Mouse (Mus musculus): ENCODE results near the gene Olfr1393. TPM values are rescaled to one million over a fixed set of nuclear protein-coding genes. Genes with fewer than 3 reads are reported as not detected.

The Olfr1393 gene
- polyA plus RNA-seq, 1 experiment from 2014 or later, result not detected

GRCm38 (mm10) chr11:49329686-49330085 lies 51.6 kb downstream of the Olfr1393 start:
- H3K27ac ChIP-seq, result no peak overlapping the region

More at GRCm38 (mm10) chr11:49329686-49330085, 51.6 kb downstream of the Olfr1393 start:
- 72% methylated on average over 1 of the region's 1 CpGs for WGBS
- H3K4me3 ChIP-seq (replicated peaks), result no peak overlapping the region
- H3K36me3 ChIP-seq, result no peaks in the 10 kb centered on the region
- no peak for ATAC-seq (replicated peaks; ENCODE audit: low FRiP score)
- H3K9me3 ChIP-seq (replicated peaks), result no peaks in the 10 kb centered on the region
- H3K4me2 ChIP-seq, result no peak overlapping the region
- H3K4me1 ChIP-seq, result no peaks in the 10 kb centered on the region
- H3K27me3 ChIP-seq, result no peaks in the 10 kb centered on the region
- no peak overlapping the region for H3K9ac ChIP-seq

Other genes starting within 250 kb of the Olfr1393 start
- gene 9930111J21Rik2, start 227.1 kb upstream of the Olfr1393 start, polyA plus RNA-seq (2015; fragmentation: Nextera tagmentation; extraction: Ambion mirVana), result 0.93 and 1.0 TPM in 2 replicates
- gene Tgtp2, start 214.1 kb upstream of the Olfr1393 start, polyA plus RNA-seq (2015; fragmentation: Nextera tagmentation; extraction: Ambion mirVana), result 0.32 TPM in 1 of 2 replicates, not detected in the other
- 1.7 and 2.1 TPM in 2 replicates for gene Ifi47, start 201.7 kb upstream of the Olfr1393 start, polyA plus RNA-seq (2015; fragmentation: Nextera tagmentation; extraction: Ambion mirVana)
- gene Olfr1396, start 163.4 kb upstream of the Olfr1393 start, polyA plus RNA-seq (2015; fragmentation: Nextera tagmentation; extraction: Ambion mirVana), result not detected in 2 replicates
- not detected in 2 replicates for gene Olfr1395, start 136.0 kb upstream of the Olfr1393 start, polyA plus RNA-seq (2015; fragmentation: Nextera tagmentation; extraction: Ambion mirVana)
- gene Olfr1394, start 123.9 kb upstream of the Olfr1393 start, polyA plus RNA-seq (2015; fragmentation: Nextera tagmentation; extraction: Ambion mirVana), result not detected in 2 replicates
- 2.6 and 5.6 TPM in 2 replicates for gene Btnl9, start 91.1 kb upstream of the Olfr1393 start, polyA plus RNA-seq (2015; fragmentation: Nextera tagmentation; extraction: Ambion mirVana)
- gene Zfp62, start 75.0 kb upstream of the Olfr1393 start, polyA plus RNA-seq (2015; fragmentation: Nextera tagmentation; extraction: Ambion mirVana), result 40.5 and 41.9 TPM in 2 replicates
- gene Mgat1, start 34.1 kb upstream of the Olfr1393 start, polyA plus RNA-seq (2015; fragmentation: Nextera tagmentation; extraction: Ambion mirVana), result 66.7 and 75.0 TPM in 2 replicates
- 0.10 and 0.15 TPM in 2 replicates for gene Olfr1392, start 7.0 kb downstream of the Olfr1393 start, polyA plus RNA-seq (2015; fragmentation: Nextera tagmentation; extraction: Ambion mirVana)
- not detected in 2 replicates for gene Olfr10, start 26.4 kb downstream of the Olfr1393 start, polyA plus RNA-seq (2015; fragmentation: Nextera tagmentation; extraction: Ambion mirVana)
- not detected in 2 replicates for gene Olfr1391, start 44.4 kb downstream of the Olfr1393 start, polyA plus RNA-seq (2015; fragmentation: Nextera tagmentation; extraction: Ambion mirVana)
- gene Olfr1390, start 56.9 kb downstream of the Olfr1393 start, polyA plus RNA-seq (2015; fragmentation: Nextera tagmentation; extraction: Ambion mirVana), result not detected in 2 replicates
- not detected in 2 replicates for gene Olfr1389, start 144.8 kb downstream of the Olfr1393 start, polyA plus RNA-seq (2015; fragmentation: Nextera tagmentation; extraction: Ambion mirVana)
- gene Olfr1388, start 158.3 kb downstream of the Olfr1393 start, polyA plus RNA-seq (2015; fragmentation: Nextera tagmentation; extraction: Ambion mirVana), result 0.06 and 0.09 TPM in 2 replicates
- gene Olfr1387, start 177.0 kb downstream of the Olfr1393 start, polyA plus RNA-seq (2015; fragmentation: Nextera tagmentation; extraction: Ambion mirVana), result not detected in 2 replicates
- not detected in 2 replicates for gene Olfr1386, start 186.7 kb downstream of the Olfr1393 start, polyA plus RNA-seq (2015; fragmentation: Nextera tagmentation; extraction: Ambion mirVana)
- not detected in 2 replicates for gene Olfr1385, start 210.8 kb downstream of the Olfr1393 start, polyA plus RNA-seq (2015; fragmentation: Nextera tagmentation; extraction: Ambion mirVana)
- gene Olfr1384, start 228.4 kb downstream of the Olfr1393 start, polyA plus RNA-seq (2015; fragmentation: Nextera tagmentation; extraction: Ambion mirVana), result not detected in 2 replicates
- not detected in 2 replicates for gene Olfr1383, start 241.3 kb downstream of the Olfr1393 start, polyA plus RNA-seq (2015; fragmentation: Nextera tagmentation; extraction: Ambion mirVana)
- gene Olfr1382, start 249.9 kb downstream of the Olfr1393 start, polyA plus RNA-seq (2015; fragmentation: Nextera tagmentation; extraction: Ambion mirVana), result not detected in 2 replicates

Measured in kidney, embryonic 15.5 days (tissue).